Mouse (Mus musculus): ENCODE data around the gene Naaladl1. TPM values are rescaled to one million over a fixed set of nuclear protein-coding genes. Genes with fewer than 3 reads are reported as not detected.

Gene Naaladl1
- polyA plus RNA-seq, 1 experiment from 2014 or later, result 0.20 TPM

DNA sequence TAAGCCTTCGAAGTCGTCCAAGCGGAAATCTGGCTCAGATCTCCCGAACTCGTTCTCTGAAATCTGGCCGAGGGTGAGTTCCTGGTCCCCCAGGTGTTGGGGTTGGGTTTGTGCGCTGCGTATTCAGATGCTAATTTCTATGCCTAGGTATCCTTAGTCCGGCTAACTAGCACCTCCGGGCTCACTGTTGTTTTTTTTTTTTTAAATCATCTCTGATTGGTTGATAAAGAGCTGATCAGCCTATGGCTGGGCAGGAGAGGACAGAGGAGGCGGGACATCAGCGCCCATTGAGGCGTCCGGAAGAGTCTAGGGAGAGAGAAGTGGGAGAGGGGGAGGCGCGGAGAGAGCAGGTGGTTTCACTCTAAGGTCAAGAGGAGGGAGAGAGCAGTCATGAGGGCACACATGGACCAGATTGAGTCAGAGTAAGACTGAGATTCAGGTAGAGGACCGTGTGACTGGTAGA, 20.1 kb upstream of the Naaladl1 start:
- no peaks in the 10 kb centered on the region for H3K27me3 ChIP-seq (ENCODE audit: control insufficient read depth, insufficient read depth, low read length)
- H3K4me1 ChIP-seq (ENCODE audit: control insufficient read depth in 2 of 2, insufficient read depth in 2 of 2, low read length in 2 of 2), result peaks cover 5 to 17% of the 10 kb centered on the region in 2 experiments; a peak in 3 of 4 replicates
- peak overlapping the region; percentile 81 to 84 for H3K4me3 ChIP-seq (ENCODE audit: control insufficient read depth in 1 of 2, insufficient read depth in 1 of 2, low read depth in 1 of 2, low read length in 2 of 2)
- peak overlapping the region; percentile 83 for H3K9ac ChIP-seq (ENCODE audit: low read length)
- 1% methylated on average over 17 of the region's 17 CpGs for WGBS
- ATAC-seq (ENCODE audit: insufficient number of reproducible peaks, insufficient read depth, low FRiP score, low read depth), result peak; percentile 57
- peaks cover 70% of the 10 kb centered on the region for H3K36me3 ChIP-seq (ENCODE audit: control insufficient read depth, insufficient read depth, low read length)
- H3K27ac ChIP-seq (replicated peaks in 1 of 2; ENCODE audit: control insufficient read depth in 1 of 2, insufficient read depth in 1 of 2, low read depth in 2 of 2, low read length in 2 of 2), result peak overlapping the region; percentile 42 to 63; a peak in 2 of 4 replicates
- H3K9me3 ChIP-seq (ENCODE audit: control insufficient read depth, low read length), result no peaks in the 10 kb centered on the region
- peak overlapping the region; percentile 81 for H3K4me2 ChIP-seq (ENCODE audit: low read length)

DNA sequence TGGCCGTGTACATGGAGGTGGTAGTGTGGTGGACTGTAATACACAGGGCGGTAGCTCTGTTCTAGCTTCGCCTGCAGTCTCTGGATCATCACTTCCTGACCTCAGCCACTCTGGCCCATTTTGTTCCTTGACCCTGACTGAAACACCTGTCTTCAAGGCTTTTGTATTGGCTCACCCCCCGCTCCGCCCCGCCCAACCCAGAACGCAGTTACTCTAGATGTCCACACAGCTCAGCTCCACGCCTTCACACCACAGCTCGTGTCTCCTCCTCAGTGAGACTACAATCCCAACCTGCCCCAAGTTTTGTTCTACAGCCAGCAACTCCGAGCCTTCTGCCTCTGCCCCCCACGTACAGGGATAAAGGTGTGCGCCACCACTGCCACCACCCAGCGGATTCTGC, 16.7 kb upstream of the Naaladl1 start:
- Histone ChIP-seq H3K4me3 (ENCODE audit: control insufficient read depth in 1 of 2, insufficient read depth in 1 of 2, low read depth in 1 of 2, low read length in 2 of 2) (no peak overlapping the region), H3K4me2 (ENCODE audit: low read length) (no peak overlapping the region), H3K4me1 (ENCODE audit: control insufficient read depth in 2 of 2, insufficient read depth in 2 of 2, low read length in 2 of 2) (peaks cover 4 to 13% of the 10 kb centered on the region in 2 experiments; a peak in 3 of 4 replicates), H3K27ac (replicated peaks in 1 of 2; ENCODE audit: control insufficient read depth in 1 of 2, insufficient read depth in 1 of 2, low read depth in 2 of 2, low read length in 2 of 2) (no peak overlapping the region), H3K9me3 (ENCODE audit: control insufficient read depth, low read length) (no peaks in the 10 kb centered on the region), H3K9ac (ENCODE audit: low read length) (no peak overlapping the region), H3K27me3 (ENCODE audit: control insufficient read depth, insufficient read depth, low read length) (no peaks in the 10 kb centered on the region), H3K36me3 (ENCODE audit: control insufficient read depth, insufficient read depth, low read length) (peaks cover 65% of the 10 kb centered on the region)
- WGBS, result 95% methylated on average over 13 of the region's 13 CpGs
- no peak for ATAC-seq (ENCODE audit: insufficient number of reproducible peaks, insufficient read depth, low FRiP score, low read depth)

DNA sequence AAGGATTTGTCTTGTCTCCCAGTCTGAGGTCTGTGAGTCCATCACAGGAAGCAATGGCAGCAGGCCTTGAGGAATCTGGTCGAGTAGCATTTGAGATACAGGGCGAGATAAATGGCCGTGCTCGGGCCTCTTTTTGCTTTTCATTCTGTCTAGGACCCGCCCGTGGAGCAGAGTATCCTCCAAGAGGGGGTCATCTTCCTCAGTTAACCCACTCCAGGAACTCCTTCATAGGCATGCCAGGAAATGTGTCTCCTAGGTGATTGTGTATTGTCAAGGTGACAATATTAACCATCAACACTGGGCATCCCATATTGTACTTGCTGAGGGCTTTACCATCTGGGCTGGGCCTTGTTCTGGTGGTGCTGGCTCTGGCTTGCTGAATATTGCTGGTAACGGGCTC, 11.5 kb upstream of the Naaladl1 start, which contains the start of gene AC131692.1:
Gene AC131692.1, plus strand, starts transcription at position 301 of the 400 bp plus-strand sequence.
- Histone ChIP-seq H3K4me2 (ENCODE audit: low read length) (no peak within 1 kb of the TSS), H3K9me3 (ENCODE audit: control insufficient read depth, low read length) (no peaks in the 10 kb centered on the region), H3K27me3 (ENCODE audit: control insufficient read depth, insufficient read depth, low read length) (no peaks in the 10 kb centered on the region), H3K4me1 (ENCODE audit: control insufficient read depth in 2 of 2, insufficient read depth in 2 of 2, low read length in 2 of 2) (no peaks in the 10 kb centered on the region), H3K9ac (ENCODE audit: low read length) (no peak within 1 kb of the TSS), H3K36me3 (ENCODE audit: control insufficient read depth, insufficient read depth, low read length) (peaks cover 65% of the 10 kb centered on the region), H3K27ac (replicated peaks in 1 of 2; ENCODE audit: control insufficient read depth in 1 of 2, insufficient read depth in 1 of 2, low read depth in 2 of 2, low read length in 2 of 2) (no peak within 1 kb of the TSS), H3K4me3 (ENCODE audit: control insufficient read depth in 1 of 2, insufficient read depth in 1 of 2, low read depth in 1 of 2, low read length in 2 of 2) (no peak within 1 kb of the TSS)
- 85% methylated on average over 7 of the region's 7 CpGs for WGBS
- ATAC-seq (ENCODE audit: insufficient number of reproducible peaks, insufficient read depth, low FRiP score, low read depth), result no peak

DNA sequence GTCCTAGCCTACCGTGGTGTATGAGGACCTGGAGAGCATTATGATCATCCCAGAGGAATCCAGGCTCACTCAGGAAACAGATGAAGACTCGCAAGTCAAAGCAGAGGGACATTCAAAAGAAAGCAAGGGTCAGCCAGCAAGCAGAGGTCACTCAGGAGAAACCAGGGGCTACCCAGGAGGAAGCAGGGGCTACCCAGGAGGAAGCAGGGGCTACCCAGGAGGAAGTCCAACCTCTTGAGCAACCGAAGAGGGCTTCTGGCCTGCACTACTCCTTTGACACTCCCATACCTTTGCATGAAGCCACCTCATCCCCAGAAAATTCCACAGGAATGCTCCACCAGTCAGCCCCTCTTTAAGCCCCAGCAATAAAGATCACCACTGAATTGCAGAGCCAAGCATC, 7.7 kb upstream of the Naaladl1 start:
- Histone ChIP-seq H3K4me3 (ENCODE audit: control insufficient read depth in 1 of 2, insufficient read depth in 1 of 2, low read depth in 1 of 2, low read length in 2 of 2) (no peak overlapping the region), H3K27ac (replicated peaks in 1 of 2; ENCODE audit: control insufficient read depth in 1 of 2, insufficient read depth in 1 of 2, low read depth in 2 of 2, low read length in 2 of 2) (no peak overlapping the region), H3K9ac (ENCODE audit: low read length) (no peak overlapping the region), H3K27me3 (ENCODE audit: control insufficient read depth, insufficient read depth, low read length) (no peaks in the 10 kb centered on the region), H3K9me3 (ENCODE audit: control insufficient read depth, low read length) (no peaks in the 10 kb centered on the region), H3K36me3 (ENCODE audit: control insufficient read depth, insufficient read depth, low read length) (peaks cover 31% of the 10 kb centered on the region), H3K4me1 (ENCODE audit: control insufficient read depth in 2 of 2, insufficient read depth in 2 of 2, low read length in 2 of 2) (no peaks in the 10 kb centered on the region), H3K4me2 (ENCODE audit: low read length) (no peak overlapping the region)
- no peak for ATAC-seq (ENCODE audit: insufficient number of reproducible peaks, insufficient read depth, low FRiP score, low read depth)
- 84% methylated on average over 3 of the region's 3 CpGs for WGBS

DNA sequence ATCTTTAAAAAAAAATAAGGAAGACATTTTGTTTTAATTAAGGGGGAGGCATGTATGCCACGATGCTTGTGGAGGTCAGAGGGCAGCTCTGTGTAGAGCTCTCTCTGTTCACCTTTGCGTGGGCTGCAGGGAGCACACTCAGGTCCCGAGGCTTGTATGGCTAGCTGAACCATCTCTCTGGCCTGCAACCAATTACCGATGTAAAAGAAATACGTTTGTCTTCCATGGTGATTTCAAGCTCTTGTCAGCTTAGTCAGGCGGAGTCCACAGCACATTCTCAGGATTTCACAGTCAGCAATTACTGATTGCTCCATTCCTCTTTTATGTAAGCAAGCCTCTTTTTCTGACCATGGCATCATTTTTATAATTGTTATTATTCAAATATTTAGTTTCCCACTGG, 4.4 kb upstream of the Naaladl1 start:
- H3K27ac ChIP-seq (replicated peaks in 1 of 2; ENCODE audit: control insufficient read depth in 1 of 2, insufficient read depth in 1 of 2, low read depth in 2 of 2, low read length in 2 of 2), result no peak overlapping the region
- no peak overlapping the region for H3K4me3 ChIP-seq (ENCODE audit: control insufficient read depth in 1 of 2, insufficient read depth in 1 of 2, low read depth in 1 of 2, low read length in 2 of 2)
- no peaks in the 10 kb centered on the region for H3K27me3 ChIP-seq (ENCODE audit: control insufficient read depth, insufficient read depth, low read length)
- no peaks in the 10 kb centered on the region for H3K9me3 ChIP-seq (ENCODE audit: control insufficient read depth, low read length)
- no peak overlapping the region for H3K9ac ChIP-seq (ENCODE audit: low read length)
- no peaks in the 10 kb centered on the region for H3K4me1 ChIP-seq (ENCODE audit: control insufficient read depth in 2 of 2, insufficient read depth in 2 of 2, low read length in 2 of 2)
- 75% methylated on average over 6 of the region's 6 CpGs for WGBS
- no peak for ATAC-seq (ENCODE audit: insufficient number of reproducible peaks, insufficient read depth, low FRiP score, low read depth)
- H3K36me3 ChIP-seq (ENCODE audit: control insufficient read depth, insufficient read depth, low read length), result peaks cover 5% of the 10 kb centered on the region; the same call in 1 of the 2 replicates
- no peak overlapping the region for H3K4me2 ChIP-seq (ENCODE audit: low read length)

DNA sequence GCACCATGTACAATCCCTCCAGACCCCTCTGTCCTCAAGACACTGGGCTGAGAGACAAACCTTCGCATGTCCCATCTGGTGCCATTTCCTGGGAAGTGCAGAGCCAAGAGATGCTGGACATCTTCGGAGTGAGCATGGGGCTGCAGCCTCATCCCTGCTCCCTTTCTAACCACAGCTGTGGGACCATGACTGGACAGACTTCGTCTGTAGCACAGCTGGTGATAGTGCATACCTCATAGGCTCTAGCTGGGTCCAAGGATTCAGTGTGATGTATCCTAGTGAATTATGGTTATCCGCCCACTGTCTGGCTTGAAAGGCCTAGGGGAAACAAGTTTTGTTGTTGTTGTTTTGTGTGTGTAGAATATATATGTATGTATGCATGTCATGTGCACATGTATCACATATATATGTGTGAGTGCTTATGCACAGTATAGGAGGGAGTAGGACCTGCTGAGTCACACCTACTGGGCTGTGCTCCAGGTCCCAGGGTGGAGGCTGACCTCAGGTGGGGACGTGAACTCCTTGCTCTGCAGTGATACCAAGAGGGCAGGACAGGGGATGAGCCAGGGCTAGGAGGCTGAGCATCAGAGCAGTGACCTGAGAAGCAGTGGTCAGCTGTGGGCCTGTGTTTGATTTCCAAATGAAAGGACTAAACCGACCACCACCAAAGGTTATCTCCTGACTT, 3.3 kb upstream of the Naaladl1 start:
- Histone ChIP-seq H3K4me2 (ENCODE audit: low read length) (no peak overlapping the region), H3K36me3 (ENCODE audit: control insufficient read depth, insufficient read depth, low read length) (peaks cover 5% of the 10 kb centered on the region; the same call in 1 of the 2 replicates), H3K9ac (ENCODE audit: low read length) (no peak overlapping the region), H3K9me3 (ENCODE audit: control insufficient read depth, low read length) (no peaks in the 10 kb centered on the region), H3K4me1 (ENCODE audit: control insufficient read depth in 2 of 2, insufficient read depth in 2 of 2, low read length in 2 of 2) (no peaks in the 10 kb centered on the region), H3K27ac (replicated peaks in 1 of 2; ENCODE audit: control insufficient read depth in 1 of 2, insufficient read depth in 1 of 2, low read depth in 2 of 2, low read length in 2 of 2) (no peak overlapping the region), H3K27me3 (ENCODE audit: control insufficient read depth, insufficient read depth, low read length) (no peaks in the 10 kb centered on the region), H3K4me3 (ENCODE audit: control insufficient read depth in 1 of 2, insufficient read depth in 1 of 2, low read depth in 1 of 2, low read length in 2 of 2) (no peak overlapping the region)
- ATAC-seq (ENCODE audit: insufficient number of reproducible peaks, insufficient read depth, low FRiP score, low read depth), result no peak
- WGBS, result 71% methylated on average over 6 of the region's 6 CpGs

DNA sequence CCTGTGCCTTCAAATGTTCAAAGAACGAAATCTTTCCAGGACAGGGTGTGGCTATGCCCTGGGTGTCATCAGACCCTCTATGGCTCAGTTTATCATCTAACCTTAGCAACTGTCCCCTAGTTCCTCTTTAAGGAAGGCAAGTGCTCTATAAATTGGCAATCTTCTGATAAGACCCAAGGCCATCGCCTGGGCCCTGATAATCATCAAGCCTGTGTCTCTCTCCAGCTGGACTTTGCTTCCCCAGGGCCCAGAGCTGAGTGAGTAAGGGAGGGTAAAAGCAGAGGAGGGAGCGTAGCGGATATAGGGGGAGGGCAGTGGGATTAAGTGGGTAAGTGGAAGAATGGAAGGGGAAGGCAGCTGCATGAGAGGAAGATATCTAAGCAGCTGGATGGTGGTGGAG, 1.1 kb upstream of the Naaladl1 start:
- no peak for ATAC-seq (ENCODE audit: insufficient number of reproducible peaks, insufficient read depth, low FRiP score, low read depth)
- WGBS, result 60% methylated on average over 4 of the region's 4 CpGs

DNA sequence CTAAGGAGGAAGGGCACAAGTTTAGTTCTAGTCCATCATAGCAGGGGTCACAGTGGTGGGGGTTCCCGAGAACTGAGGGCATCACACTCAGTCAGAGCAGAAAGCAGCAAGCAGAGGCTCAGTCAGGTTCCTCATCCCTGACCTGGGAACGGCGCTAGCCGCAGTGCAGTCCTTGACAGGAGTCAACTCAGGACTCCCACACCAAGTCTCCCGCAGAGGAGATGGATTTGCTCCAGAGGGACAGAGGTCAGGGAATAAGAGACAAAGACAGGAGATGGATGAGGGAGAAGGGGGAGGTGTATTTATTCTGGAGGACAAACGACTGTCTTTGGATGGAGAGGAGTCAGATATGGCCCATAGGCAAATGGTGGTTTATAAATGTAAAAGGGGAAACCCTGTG, 7.5 kb downstream of the Naaladl1 start:
- Histone ChIP-seq H3K27me3 (ENCODE audit: control insufficient read depth, insufficient read depth, low read length) (no peaks in the 10 kb centered on the region), H3K9ac (ENCODE audit: low read length) (no peak overlapping the region), H3K4me3 (ENCODE audit: control insufficient read depth in 1 of 2, insufficient read depth in 1 of 2, low read depth in 1 of 2, low read length in 2 of 2) (no peak overlapping the region), H3K4me2 (ENCODE audit: low read length) (no peak overlapping the region), H3K27ac (replicated peaks in 1 of 2; ENCODE audit: control insufficient read depth in 1 of 2, insufficient read depth in 1 of 2, low read depth in 2 of 2, low read length in 2 of 2) (no peak overlapping the region), H3K36me3 (ENCODE audit: control insufficient read depth, insufficient read depth, low read length) (peaks cover 27% of the 10 kb centered on the region), H3K4me1 (ENCODE audit: control insufficient read depth in 2 of 2, insufficient read depth in 2 of 2, low read length in 2 of 2) (peaks cover 10 to 13% of the 10 kb centered on the region in 2 experiments), H3K9me3 (ENCODE audit: control insufficient read depth, low read length) (no peaks in the 10 kb centered on the region)
- WGBS, result 49% methylated on average over 6 of the region's 6 CpGs
- ATAC-seq (ENCODE audit: insufficient number of reproducible peaks, insufficient read depth, low FRiP score, low read depth), result no peak

More for the DNA sequence above, 1.1 kb upstream of the Naaladl1 start:
- Histone ChIP-seq H3K27ac (replicated peaks in 1 of 2; ENCODE audit: control insufficient read depth in 1 of 2, insufficient read depth in 1 of 2, low read depth in 2 of 2, low read length in 2 of 2) (no peak overlapping the region), H3K4me1 (ENCODE audit: control insufficient read depth in 2 of 2, insufficient read depth in 2 of 2, low read length in 2 of 2) (no peaks in the 10 kb centered on the region), H3K27me3 (ENCODE audit: control insufficient read depth, insufficient read depth, low read length) (no peaks in the 10 kb centered on the region), H3K9me3 (ENCODE audit: control insufficient read depth, low read length) (no peaks in the 10 kb centered on the region), H3K9ac (ENCODE audit: low read length) (no peak overlapping the region), H3K36me3 (ENCODE audit: control insufficient read depth, insufficient read depth, low read length) (no peaks in the 10 kb centered on the region), H3K4me3 (ENCODE audit: control insufficient read depth in 1 of 2, insufficient read depth in 1 of 2, low read depth in 1 of 2, low read length in 2 of 2) (no peak overlapping the region), H3K4me2 (ENCODE audit: low read length) (no peak overlapping the region)
